In genomic region chr1:62374427-62375050, GRCm38 (mm10) we compare ENCODE assay signal across 22 mouse cellular contexts.
DNase-seq lines count a peak whose midpoint lies in the region; ATAC-seq lines count a peak whose summit lies in the region.
"Had no signal": no experiment of that assay in that cellular context is flagged by ENCODE, and none has a peak within 500 bp of the region (broad histone marks: within the 10 kb centered on the region; RNA-seq: fewer than 3 reads in every experiment).

No protein-coding gene starts in this region.

- peak overlapping the region; percentile 47; the same call in 1 of the 2 replicates for H3K27ac ChIP-seq in heart, embryonic 10.5 days
- peak overlapping the region; percentile 36; the same call in 1 of the 2 replicates for H3K27ac ChIP-seq in embryonic facial prominence, embryonic 12.5 days
- H3K27ac ChIP-seq: forebrain, embryonic 10.5 days; hindbrain, embryonic 13.5 days; intestine, embryonic 15.5 days had no signal

- no peak for DNase-seq in heart, embryonic 10.5 days (ENCODE audit: low spot score)
- DNase-seq in heart, adult 8-10 months (ENCODE audit: low spot score) = no peak
- peak; percentile 42 for DNase-seq in embryo, embryonic 11 days
- peak; percentile 57 for DNase-seq in mesoderm, embryonic 11.5 days (ENCODE audit: low read depth, low spot score)
- DNase-seq in lung, postnatal 36 days = no peak
- DNase-seq in c-Kit-positive CD71-positive TER-119-positive erythroid progenitor cells, embryonic 14.5 days (ENCODE audit: low spot score) = no peak
- DNase-seq: adrenal gland, adult 8-10 months; adrenal gland, postnatal 36 days; cerebellum, adult 11 months; cerebellum, adult 8-10 months; cerebellum, postnatal 14 days; gastrocnemius, postnatal 25 days; heart, postnatal 10 days; heart, postnatal 4 days; kidney, adult 18-20 months had no signal

- H3K4me2 ChIP-seq in embryonic facial prominence, embryonic 12.5 days (replicated peaks) = no peak overlapping the region
- H3K4me2 ChIP-seq: hindbrain, embryonic 13.5 days; intestine, embryonic 15.5 days had no signal

- no peak for ATAC-seq in embryonic facial prominence, embryonic 12.5 days (ENCODE audit: insufficient number of reproducible peaks, insufficient read depth, low FRiP score, low TSS enrichment)
- ATAC-seq: forebrain, embryonic 14.5 days; intestine, embryonic 15.5 days had no signal

- 72% methylated on average over 7 of the region's 7 CpGs for WGBS in heart, embryonic 10.5 days
- WGBS in embryonic facial prominence, embryonic 12.5 days = 26% methylated on average over 7 of the region's 7 CpGs

- H3K36me3 ChIP-seq in heart, embryonic 10.5 days = no peaks in the 10 kb centered on the region
- H3K36me3 ChIP-seq in embryonic facial prominence, embryonic 12.5 days = no peaks in the 10 kb centered on the region
- H3K36me3 ChIP-seq: forebrain, embryonic 10.5 days; hindbrain, embryonic 13.5 days; intestine, embryonic 15.5 days had no signal

- no peak overlapping the region for H3K4me3 ChIP-seq in heart, embryonic 10.5 days
- no peak overlapping the region for H3K4me3 ChIP-seq in embryonic facial prominence, embryonic 12.5 days
- H3K4me3 ChIP-seq: erythroblast, embryonic 14.5 days; forebrain, embryonic 10.5 days; hindbrain, embryonic 13.5 days; intestine, embryonic 15.5 days had no signal

- H3K9me3 ChIP-seq in heart, embryonic 10.5 days = no peaks in the 10 kb centered on the region
- H3K9me3 ChIP-seq in embryonic facial prominence, embryonic 12.5 days = no peaks in the 10 kb centered on the region
- H3K9me3 ChIP-seq: forebrain, embryonic 10.5 days; hindbrain, embryonic 13.5 days; intestine, embryonic 15.5 days had no signal

- H3K9ac ChIP-seq in embryonic facial prominence, embryonic 12.5 days = no peak overlapping the region
- H3K9ac ChIP-seq: hindbrain, embryonic 13.5 days; intestine, embryonic 15.5 days had no signal

- no peaks in the 10 kb centered on the region for H3K27me3 ChIP-seq in heart, embryonic 10.5 days (ENCODE audit: insufficient read depth, poor library complexity, severe bottlenecking)
- no peaks in the 10 kb centered on the region for H3K27me3 ChIP-seq in embryonic facial prominence, embryonic 12.5 days
- H3K27me3 ChIP-seq: CH12.LX; hindbrain, embryonic 13.5 days; intestine, embryonic 15.5 days had no signal

- H3K4me1 ChIP-seq in heart, embryonic 10.5 days = peaks cover 14% of the 10 kb centered on the region
- H3K4me1 ChIP-seq in embryonic facial prominence, embryonic 12.5 days = peaks cover 23% of the 10 kb centered on the region
- H3K4me1 ChIP-seq: hindbrain, embryonic 13.5 days; intestine, embryonic 15.5 days had no signal

Comparison
In these comparisons a context has a peak if more than half of its experiments do, and no peak if none do; other contexts are left out.
1. DNase-seq: peak in embryo, embryonic 11 days (single experiment) and mesoderm, embryonic 11.5 days (single experiment); none in heart, embryonic 10.5 days (single experiment), heart, adult 8-10 months (single experiment), lung, postnatal 36 days (single experiment) and c-Kit-positive CD71-positive TER-119-positive erythroid progenitor cells, embryonic 14.5 days (single experiment).